Mouse (Mus musculus) forebrain, embryonic 15.5 days (tissue): ENCODE measurements at regions not wholly inside any gene's neighbourhood (a gene's known extent, or its start where the extent isn't known, plus 50 kb on each side); places are given as distances from the start of the nearest gene placed in this dataset.
"Not testable (repeated sequence)": the region's sequence is repeated elsewhere in the genome, so short reads cannot be mapped to it uniquely, and the experiment has no call there.

Experiments used
- ATAC-seq: fragments of 200-750 bp; cut with Nextera tagmentation; replicated peaks from 2 replicates; pipeline ENCODE4 v1.8.0; 2017; ENCODE audit warnings: mild to moderate bottlenecking, moderate TSS enrichment, moderate library complexity
- H3K27ac ChIP-seq: fragments of 300-500 bp; sonication (generic); replicated peaks from 2 replicates; pipeline ENCODE4 v1.5.1; 2015; ENCODE audit warnings: mild to moderate bottlenecking, inconsistent platforms
- H3K27me3 ChIP-seq: fragments of 300-500 bp; sonication (generic); 2 replicates; pipeline ENCODE4 v1.6.1; 2015; ENCODE audit warnings: inconsistent platforms
- H3K36me3 ChIP-seq: fragments of 300-500 bp; sonication (generic); 2 replicates; pipeline ENCODE4 v1.6.1; 2015; ENCODE audit warnings: mild to moderate bottlenecking, inconsistent platforms
- H3K4me1 ChIP-seq: fragments of 300-500 bp; sonication (generic); 2 replicates; pipeline ENCODE4 v1.6.1; 2015; ENCODE audit warnings: inconsistent platforms
- H3K4me2 ChIP-seq: fragments of 300-500 bp; sonication (generic); replicated peaks from 2 replicates; pipeline ENCODE4 v1.6.1; 2015; ENCODE audit warnings: mild to moderate bottlenecking, inconsistent platforms
- H3K4me3 ChIP-seq: fragments of 300-500 bp; sonication (generic); 2 replicates; pipeline ENCODE4 v1.5.1; 2015; ENCODE audit warnings: mild to moderate bottlenecking, inconsistent platforms
- H3K9ac ChIP-seq: fragments of 300-500 bp; sonication (generic); replicated peaks from 2 replicates; pipeline ENCODE4 v1.6.1; 2015; ENCODE audit warnings: mild to moderate bottlenecking, inconsistent platforms
- H3K9me3 ChIP-seq: fragments of 300-500 bp; sonication (generic); 2 replicates; pipeline ENCODE4 v1.6.1; 2016; ENCODE audit warnings: inconsistent platforms
- WGBS: fragments of 180-500 bp; shearing (Covaris S2); methylation state at CpG from one replicate; pipeline ENCODE4 v1.1.7; 2015; ENCODE audit warnings: mixed read lengths; 5-methylcytosine and 5-hydroxymethylcytosine counted together

DNA sequence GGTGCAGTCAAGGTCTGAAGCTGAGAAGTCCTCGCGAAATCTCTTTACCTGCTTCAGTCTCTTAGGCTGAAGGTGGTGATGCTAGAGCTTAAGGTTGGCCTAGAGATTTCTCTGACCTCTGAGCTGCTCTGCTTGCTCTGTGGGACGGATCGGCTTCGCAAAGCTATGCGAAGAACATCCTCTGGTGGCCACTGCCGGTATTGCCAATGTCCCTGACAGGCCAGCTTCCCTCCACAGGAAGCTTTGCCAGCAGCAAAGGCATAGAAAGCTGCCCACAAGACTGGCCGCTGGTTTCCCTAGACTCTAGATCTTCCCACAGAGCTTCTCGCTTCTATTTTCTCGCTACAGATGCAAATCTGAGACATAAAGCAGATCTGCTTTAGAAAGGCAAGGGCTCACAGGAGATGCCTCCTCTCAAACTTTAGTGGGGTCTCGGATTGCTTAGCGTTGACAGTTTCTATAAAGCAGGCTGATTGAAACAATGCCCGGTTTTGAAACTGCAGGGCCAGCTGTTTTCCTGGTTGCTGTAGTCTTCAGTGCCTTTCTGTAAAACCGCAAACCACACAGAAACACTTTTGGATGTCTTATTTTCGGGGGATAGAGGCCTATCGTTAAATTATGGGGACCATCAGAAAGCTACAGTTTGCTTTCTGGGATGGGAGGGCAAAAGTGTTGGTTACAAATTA is 153.7 kb downstream of the Car8 start:
- Histone ChIP-seq H3K27me3 (no peaks in the 10 kb centered on the region), H3K9me3 (no peaks in the 10 kb centered on the region), H3K27ac (no peak overlapping the region), H3K4me1 (peaks cover 7% of the 10 kb centered on the region), H3K36me3 (no peaks in the 10 kb centered on the region), H3K4me2 (no peak overlapping the region; the same call in 1 of the 2 replicates), H3K9ac (no peak overlapping the region), H3K4me3 (no peak overlapping the region)
- peak; percentile 84 for ATAC-seq
- WGBS: 22% methylated on average over 16 of the region's 16 CpGs

DNA sequence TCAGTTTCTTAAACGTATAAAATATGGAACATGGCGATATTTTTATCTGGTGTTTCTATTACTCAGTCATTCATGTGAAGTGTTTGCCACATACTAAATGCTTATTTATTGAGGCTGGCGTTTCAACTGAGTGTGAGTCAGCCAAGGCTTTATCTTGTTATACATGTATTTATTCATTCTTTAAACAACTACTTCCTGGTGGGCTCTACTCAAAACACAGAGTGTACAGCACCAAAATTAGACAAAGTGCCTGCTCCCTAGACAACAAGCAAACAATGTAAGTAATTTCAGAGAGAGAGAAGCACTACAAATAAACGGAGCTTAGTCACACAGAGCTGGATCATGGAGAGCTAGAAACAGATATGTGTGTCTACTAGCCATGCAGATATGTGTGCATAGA is 159.5 kb downstream of the Car8 start:
- Histone ChIP-seq H3K9ac (no peak overlapping the region), H3K4me3 (no peak overlapping the region), H3K4me1 (no peaks in the 10 kb centered on the region), H3K27ac (no peak overlapping the region), H3K36me3 (no peaks in the 10 kb centered on the region), H3K27me3 (no peaks in the 10 kb centered on the region), H3K9me3 (no peaks in the 10 kb centered on the region), H3K4me2 (no peak overlapping the region)
- no peak for ATAC-seq
- 52% methylated on average over 4 of the region's 4 CpGs for WGBS

DNA sequence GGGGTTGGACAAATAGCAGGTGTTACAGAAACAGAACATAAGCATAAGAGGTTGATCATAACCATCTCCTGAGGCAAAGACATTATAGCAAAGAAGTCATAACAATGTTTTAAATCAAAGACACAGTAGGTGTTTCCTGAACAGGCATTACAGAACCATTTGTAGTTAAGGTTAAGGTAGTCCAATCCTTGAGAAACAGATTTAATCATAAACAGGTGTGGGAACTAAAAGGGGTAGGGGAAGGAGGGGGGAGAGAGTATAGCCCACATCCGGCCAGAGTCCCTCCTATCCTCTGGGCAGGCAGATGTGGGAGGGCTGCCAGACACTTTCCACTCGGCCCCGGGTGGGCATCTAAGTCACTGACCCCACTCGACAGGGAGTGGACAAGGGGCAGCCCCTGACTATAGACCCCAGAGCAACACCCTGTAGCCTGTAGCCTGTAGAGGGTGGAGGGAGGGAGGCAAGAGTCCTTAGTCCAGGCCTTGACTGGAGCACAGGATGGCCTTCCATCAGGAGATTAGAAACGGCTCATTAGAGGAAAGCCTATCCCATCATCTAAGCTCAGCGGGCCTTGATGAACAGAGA is 165.8 kb downstream of the Car8 start:
- H3K4me1 ChIP-seq: no peaks in the 10 kb centered on the region
- no peak overlapping the region for H3K4me3 ChIP-seq
- H3K27ac ChIP-seq: no peak overlapping the region
- H3K9me3 ChIP-seq: no peaks in the 10 kb centered on the region
- no peak for ATAC-seq
- H3K36me3 ChIP-seq: no peaks in the 10 kb centered on the region
- 76% methylated on average over 6 of the region's 6 CpGs for WGBS
- no peak overlapping the region for H3K4me2 ChIP-seq
- H3K9ac ChIP-seq: no peak overlapping the region
- no peaks in the 10 kb centered on the region for H3K27me3 ChIP-seq

DNA sequence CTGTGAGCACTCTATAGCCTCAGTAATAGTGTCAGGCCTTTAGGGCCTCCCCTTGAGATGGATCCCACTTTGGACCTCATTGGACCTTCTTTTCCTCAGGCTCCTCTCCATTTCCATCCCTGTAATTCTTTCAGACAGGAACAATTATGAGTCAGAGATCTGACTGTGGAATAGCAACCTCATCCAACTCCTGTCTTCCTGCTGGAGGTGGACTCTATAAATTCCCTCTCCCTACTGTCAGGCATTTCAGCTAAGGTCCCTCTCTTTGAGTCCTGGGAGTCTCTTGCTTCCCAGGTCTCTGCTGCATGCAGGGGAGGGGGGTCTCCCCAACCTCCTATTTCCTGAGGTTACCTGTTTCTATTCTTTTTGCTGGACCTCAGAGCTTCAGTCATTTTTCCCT is 168.1 kb downstream of the Car8 start:
- H3K9ac ChIP-seq, H3K36me3 ChIP-seq, H3K27ac ChIP-seq, H3K4me2 ChIP-seq, H3K27me3 ChIP-seq, H3K9me3 ChIP-seq, ATAC-seq, H3K4me3 ChIP-seq, H3K4me1 ChIP-seq: not testable (repeated sequence)

DNA sequence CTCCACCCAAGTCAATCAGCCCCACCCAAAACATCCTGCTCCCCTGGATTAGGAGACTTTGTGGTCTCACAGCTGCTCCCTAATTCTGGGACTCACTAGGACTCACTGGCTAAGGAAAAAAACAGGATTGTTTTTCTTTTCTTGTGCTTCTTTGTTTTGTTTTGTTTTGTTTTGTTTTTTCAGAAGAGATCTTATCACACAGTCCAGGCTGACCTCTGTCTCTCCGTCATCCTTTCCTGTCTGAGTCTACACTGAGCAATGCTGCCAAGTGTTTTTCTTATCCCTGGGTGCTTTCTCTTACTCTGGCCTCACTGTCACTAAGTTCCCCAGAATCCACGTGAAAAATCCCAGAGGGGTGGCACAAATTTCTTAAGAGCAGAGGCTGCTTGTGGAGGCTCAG is 170.8 kb downstream of the Car8 start:
- no peak overlapping the region for H3K4me2 ChIP-seq
- H3K4me1 ChIP-seq: no peaks in the 10 kb centered on the region
- no peak overlapping the region for H3K27ac ChIP-seq
- ATAC-seq: no peak
- no peaks in the 10 kb centered on the region for H3K9me3 ChIP-seq
- H3K27me3 ChIP-seq: no peaks in the 10 kb centered on the region
- H3K9ac ChIP-seq: no peak overlapping the region
- WGBS: 54% methylated on average over 2 of the region's 2 CpGs
- H3K4me3 ChIP-seq: no peak overlapping the region
- H3K36me3 ChIP-seq: no peaks in the 10 kb centered on the region

DNA sequence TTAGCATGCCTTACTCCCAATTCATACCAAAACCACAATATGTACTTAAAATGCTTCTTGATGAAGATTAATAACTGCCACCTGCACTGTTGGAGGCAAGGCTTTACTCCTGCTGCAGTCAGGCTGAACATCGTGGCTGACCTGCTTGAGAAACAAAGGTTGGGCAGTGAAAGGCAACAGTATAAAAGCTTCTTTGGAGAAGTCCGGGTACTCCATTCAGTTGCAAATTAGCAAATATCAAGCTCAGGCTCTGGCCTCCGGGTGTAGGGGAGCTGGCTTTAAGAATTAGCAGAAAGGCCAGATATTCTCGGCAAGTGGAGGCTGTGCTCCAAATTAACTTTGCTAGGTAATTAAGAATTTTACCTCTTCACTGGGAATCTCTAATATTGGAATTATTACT is 197.1 kb downstream of the Car8 start:
- ATAC-seq: no peak
- WGBS: 21% methylated on average over 4 of the region's 4 CpGs

DNA sequence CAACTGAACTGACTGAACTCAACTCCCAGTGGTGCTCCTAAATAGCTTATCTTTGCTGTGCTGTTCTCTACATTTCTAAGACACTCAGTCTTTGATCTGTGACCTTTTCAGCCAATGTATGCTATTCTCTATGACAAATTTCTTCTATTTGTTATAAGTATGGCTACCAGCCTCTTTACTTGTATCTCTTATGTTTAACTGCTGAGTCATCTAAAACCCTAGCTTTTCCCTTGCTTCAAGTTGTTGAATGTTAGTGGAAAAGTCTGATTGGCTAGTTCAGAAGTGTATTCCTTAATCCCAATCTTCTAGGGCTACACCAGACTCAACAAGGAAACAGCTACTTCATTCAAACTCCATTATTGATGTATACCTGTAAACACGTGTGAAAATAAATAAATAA is 201.0 kb downstream of the Car8 start:
- WGBS: 93% methylated on average over 1 of the region's 1 CpGs
- Histone ChIP-seq H3K9me3 (peaks cover 3% of the 10 kb centered on the region; the same call in 1 of the 2 replicates), H3K4me1 (no peaks in the 10 kb centered on the region), H3K4me2 (no peak overlapping the region), H3K36me3 (no peaks in the 10 kb centered on the region), H3K27ac (no peak overlapping the region), H3K9ac (no peak overlapping the region), H3K4me3 (no peak overlapping the region), H3K27me3 (no peaks in the 10 kb centered on the region)
- no peak for ATAC-seq

More for the DNA sequence above, 197.1 kb downstream of the Car8 start:
- H3K27ac ChIP-seq: no peak overlapping the region
- H3K36me3 ChIP-seq: no peaks in the 10 kb centered on the region
- H3K4me2 ChIP-seq: no peak overlapping the region
- H3K9me3 ChIP-seq: peaks cover 3% of the 10 kb centered on the region; the same call in 1 of the 2 replicates
- H3K4me3 ChIP-seq: no peak overlapping the region
- no peaks in the 10 kb centered on the region for H3K27me3 ChIP-seq
- no peaks in the 10 kb centered on the region for H3K4me1 ChIP-seq
- H3K9ac ChIP-seq: no peak overlapping the region

DNA sequence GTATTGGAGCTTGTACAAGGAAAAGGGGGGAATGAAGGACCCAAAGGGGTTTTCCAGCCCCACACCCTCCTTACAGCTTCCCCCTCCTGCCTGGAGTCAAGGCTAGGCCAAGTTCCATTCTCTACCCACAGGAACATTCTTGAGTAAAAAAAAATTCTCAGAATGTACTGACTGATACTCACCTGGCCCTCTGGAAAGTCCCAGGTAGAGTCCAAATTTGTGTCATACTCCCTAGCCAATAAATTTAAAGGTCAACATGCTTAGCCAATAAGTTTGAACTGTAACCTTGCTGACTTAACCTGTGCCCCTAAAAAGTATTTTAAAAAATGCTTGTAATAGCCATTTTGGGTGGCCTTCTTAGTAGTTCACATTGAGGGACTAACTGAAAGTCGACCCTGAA is 205.4 kb downstream of the Car8 start:
- not testable (repeated sequence) for H3K9me3 ChIP-seq, H3K27ac ChIP-seq, H3K4me2 ChIP-seq, ATAC-seq, H3K9ac ChIP-seq, H3K4me3 ChIP-seq, H3K36me3 ChIP-seq, H3K4me1 ChIP-seq, H3K27me3 ChIP-seq
- 76% methylated on average over 1 of the region's 1 CpGs for WGBS

DNA sequence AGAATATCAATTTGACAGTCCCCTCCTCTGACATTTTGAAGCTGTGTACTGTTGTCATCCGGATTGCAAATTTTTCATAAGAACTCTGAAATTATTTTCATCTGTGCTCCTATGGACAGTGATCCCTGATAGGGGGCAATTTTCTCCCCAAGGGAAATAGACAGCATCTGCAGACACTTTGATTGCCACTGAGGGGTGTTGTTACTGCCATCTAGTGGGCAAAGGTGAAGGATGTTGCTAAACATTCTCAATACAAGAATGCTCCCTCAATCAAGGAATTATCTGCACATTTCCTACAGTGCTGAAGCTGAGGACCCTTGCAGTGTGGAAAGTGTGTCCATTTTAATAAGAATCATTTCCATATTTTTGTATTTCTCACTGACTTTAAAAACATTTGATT is 233.7 kb downstream of the Car8 start:
- 27% methylated on average over 1 of the region's 1 CpGs for WGBS
- Histone ChIP-seq H3K4me3 (no peak overlapping the region), H3K27me3 (no peaks in the 10 kb centered on the region), H3K9ac (no peak overlapping the region), H3K4me1 (no peaks in the 10 kb centered on the region), H3K36me3 (no peaks in the 10 kb centered on the region), H3K4me2 (no peak overlapping the region), H3K9me3 (no peaks in the 10 kb centered on the region), H3K27ac (no peak overlapping the region)
- ATAC-seq: peak; percentile 69

DNA sequence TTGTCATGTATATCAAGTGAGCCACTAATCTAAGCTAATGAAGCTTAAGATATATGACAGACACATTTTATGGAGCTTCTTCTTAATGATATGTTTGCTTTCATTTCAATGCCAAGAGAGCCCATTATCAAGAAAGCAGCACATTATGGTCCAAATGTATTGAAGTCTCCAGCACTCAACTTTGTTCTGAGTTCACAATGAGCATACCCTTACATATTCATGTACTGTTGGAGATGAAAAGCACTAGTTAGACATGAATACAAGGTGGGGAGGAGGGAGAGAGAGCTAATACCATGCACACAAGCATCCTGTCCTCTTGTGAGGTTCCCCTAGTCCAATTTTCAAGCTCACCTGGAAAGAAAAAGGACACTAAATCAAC is 241.3 kb downstream of the Car8 start:
- Histone ChIP-seq H3K27ac (no peak overlapping the region), H3K4me1 (peaks cover 4% of the 10 kb centered on the region; the same call in 1 of the 2 replicates), H3K9me3 (no peaks in the 10 kb centered on the region), H3K4me2 (no peak overlapping the region), H3K9ac (no peak overlapping the region), H3K36me3 (no peaks in the 10 kb centered on the region), H3K27me3 (0 out of 2 replicates have a peak, but pooled peaks cover 3% of the 10 kb centered on the region), H3K4me3 (no peak overlapping the region)
- ATAC-seq: peak; percentile 67

DNA sequence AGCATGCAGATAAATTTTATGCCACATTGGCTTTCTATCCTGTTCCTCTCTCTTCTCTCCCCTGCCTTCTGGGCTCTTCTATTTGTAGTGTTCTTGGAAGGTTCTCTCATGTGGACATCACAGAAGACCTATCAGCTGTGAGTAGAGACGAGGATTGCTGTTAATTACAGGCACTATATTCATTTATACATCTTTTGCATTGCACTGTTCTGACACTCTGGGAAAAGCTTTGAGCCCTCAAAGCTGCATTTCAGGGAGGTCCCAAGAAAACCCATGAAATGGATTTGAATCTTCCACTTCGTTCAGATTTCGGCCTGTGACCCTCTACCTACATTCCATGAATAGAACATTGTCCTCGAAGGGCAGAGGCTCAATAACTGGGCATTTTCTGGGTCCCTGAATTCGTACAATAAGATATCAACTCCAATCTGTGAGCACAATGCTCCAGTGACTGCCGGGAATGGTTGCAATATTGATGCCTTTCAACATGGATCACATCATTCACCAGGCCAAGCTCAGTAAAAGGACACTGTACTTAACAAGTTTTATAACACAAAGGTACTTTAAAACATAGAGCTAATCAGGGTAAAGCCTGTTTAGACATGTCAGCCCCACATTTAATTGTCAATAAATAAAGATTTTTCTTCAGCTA is 241.8 kb downstream of the Car8 start:
- Histone ChIP-seq H3K4me1 (peaks cover 4% of the 10 kb centered on the region; the same call in 1 of the 2 replicates), H3K9ac (no peak overlapping the region), H3K9me3 (no peaks in the 10 kb centered on the region), H3K27me3 (0 out of 2 replicates have a peak, but pooled peaks cover 3% of the 10 kb centered on the region), H3K4me2 (no peak overlapping the region), H3K36me3 (no peaks in the 10 kb centered on the region), H3K4me3 (no peak overlapping the region), H3K27ac (no peak overlapping the region)
- ATAC-seq: peak; percentile 60
- 6% methylated on average over 6 of the region's 6 CpGs for WGBS

DNA sequence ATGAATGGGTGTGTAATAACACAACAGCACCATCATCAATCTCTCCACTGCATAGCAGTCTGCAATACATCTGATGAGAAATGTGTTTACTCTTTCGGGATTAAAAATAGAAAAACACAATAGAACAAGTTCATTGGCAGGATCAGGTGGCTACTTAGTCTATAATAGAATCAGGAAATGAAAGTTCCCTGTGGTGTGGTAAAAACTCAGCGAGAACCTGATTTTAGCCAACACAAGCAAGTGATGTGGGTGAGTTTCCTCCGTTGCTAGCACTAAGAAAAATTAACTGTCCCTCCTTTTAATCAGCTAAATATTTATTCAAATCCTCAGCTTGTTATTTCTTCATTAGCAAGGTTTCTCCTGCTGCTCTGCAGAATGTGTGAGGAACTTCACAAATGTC is 245.9 kb downstream of the Car8 start:
- Histone ChIP-seq H3K9ac (no peak overlapping the region), H3K36me3 (no peaks in the 10 kb centered on the region), H3K27me3 (no peaks in the 10 kb centered on the region), H3K4me2 (no peak overlapping the region), H3K27ac (no peak overlapping the region), H3K4me3 (no peak overlapping the region), H3K9me3 (no peaks in the 10 kb centered on the region), H3K4me1 (peaks cover 4% of the 10 kb centered on the region; the same call in 1 of the 2 replicates)
- ATAC-seq: no peak
- WGBS: 54% methylated on average over 3 of the region's 3 CpGs
